Mouse (Mus musculus) MEL (cell line): ENCODE results near the gene Fgfr2. TPM values are rescaled to one million over a fixed set of nuclear protein-coding genes. Genes with fewer than 3 reads are reported as not detected.

ENCODE experiments used
- DNase-seq: peaks from one replicate; pipeline ENCODE4 v3.0.0; 2011; ENCODE audit warnings: low read depth, low spot score
- H3K27ac ChIP-seq: 2 replicates; pipeline ENCODE4 v1.5.1; 2012; ENCODE audit warnings: low read depth, mild to moderate bottlenecking, control low read depth, low read length, moderate library complexity; ENCODE audit not compliant: control insufficient read depth
- H3K27me3 ChIP-seq, 2 experiments: fragments of 150-350 bp in 1 of 2; sonication (generic) in 1 of 2; 2 replicates each; pipeline ENCODE4 v1.6.1; 2012; ENCODE audit warnings: low read length in 2 of 2, mild to moderate bottlenecking in 2 of 2, improper control_type of control experiment in 1 of 2, moderate library complexity in 1 of 2; ENCODE audit not compliant: insufficient read depth in 2 of 2, control insufficient read depth in 1 of 2
- H3K36me3 ChIP-seq, 2 experiments: 2 replicates each; pipeline ENCODE4 v1.6.1; 2012 to 2014; ENCODE audit warnings: low read length in 2 of 2, improper control_type of control experiment in 1 of 2, inconsistent platforms in 1 of 2, mild to moderate bottlenecking in 1 of 2; ENCODE audit not compliant: insufficient read depth in 2 of 2, control insufficient read depth in 1 of 2
- H3K4me1 ChIP-seq, 2 experiments: fragments of 150-350 bp in 1 of 2; sonication (generic) in 1 of 2; 2 replicates each; pipeline ENCODE4 v1.6.1; 2012; ENCODE audit warnings: low read length in 2 of 2, improper control_type of control experiment in 1 of 2, mild to moderate bottlenecking in 1 of 2; ENCODE audit not compliant: insufficient read depth in 2 of 2, control insufficient read depth in 1 of 2
- H3K4me3 ChIP-seq, 2 experiments: fragments of 150-350 bp in 1 of 2; sonication (generic) in 1 of 2; 2 replicates each; pipeline ENCODE4 v1.5.1; 2012; ENCODE audit warnings: low read depth in 2 of 2, low read length in 2 of 2, mild to moderate bottlenecking in 2 of 2, moderate library complexity in 2 of 2, control low read depth in 1 of 2, improper control_type of control experiment in 1 of 2; ENCODE audit not compliant: control insufficient read depth in 1 of 2, insufficient read depth in 1 of 2
- H3K79me2 ChIP-seq: 2 replicates; pipeline ENCODE4 v1.6.1; 2012; ENCODE audit warnings: mild to moderate bottlenecking, low read length, moderate library complexity; ENCODE audit not compliant: control insufficient read depth, poor library complexity, insufficient read depth
- H3K9ac ChIP-seq: 2 replicates; pipeline ENCODE4 v1.6.1; 2012; ENCODE audit warnings: low read depth, mild to moderate bottlenecking, control low read depth, low read length, moderate library complexity; ENCODE audit not compliant: control insufficient read depth, poor library complexity, severe bottlenecking
- H3K9me3 ChIP-seq: fragments of 150-350 bp; sonication (generic); replicated peaks from 2 replicates; pipeline ENCODE4 v1.6.1; 2012; ENCODE audit warnings: mild to moderate bottlenecking, low read length, improper control_type of control experiment, moderate library complexity; ENCODE audit not compliant: insufficient read depth
- BHLHE40 ChIP-seq: IDR thresholded peaks from 2 replicates; pipeline ENCODE4 v1.6.1; 2012; ENCODE audit warnings: low read depth, mild to moderate bottlenecking, inconsistent platforms, low read length, improper control_type of control experiment, borderline replicate concordance
- CHD1 ChIP-seq: IDR thresholded peaks from 2 replicates; pipeline ENCODE4 v1.6.1; 2012; ENCODE audit warnings: low read depth, mild to moderate bottlenecking, inconsistent platforms, low read length, improper control_type of control experiment
- CHD2 ChIP-seq: IDR thresholded peaks from 2 replicates; pipeline ENCODE4 v1.6.1; 2011; ENCODE audit warnings: low read length, improper control_type of control experiment
- CTCF ChIP-seq, 3 experiments: IDR thresholded peaks in 2 of 3; conservative IDR thresholded peaks in 1 of 3; 2 replicates each; pipeline ENCODE4 v1.5.1; 2011 to 2012; ENCODE audit warnings: low read length in 3 of 3, low read depth in 2 of 3, mild to moderate bottlenecking in 2 of 3, improper control_type of control experiment in 1 of 3, inconsistent platforms in 1 of 3, mixed read lengths in 1 of 3, moderate library complexity in 1 of 3; ENCODE audit not compliant: control insufficient read depth in 1 of 3, insufficient read depth in 1 of 3, poor library complexity in 1 of 3, severe bottlenecking in 1 of 3
- E2F4 ChIP-seq: IDR thresholded peaks from 2 replicates; pipeline ENCODE4 v1.6.1; 2011; ENCODE audit warnings: low read depth, low read length, improper control_type of control experiment, borderline replicate concordance
- GATA1 ChIP-seq: IDR thresholded peaks from 2 replicates; pipeline ENCODE4 v1.6.1; 2011; ENCODE audit warnings: low read depth, low read length, improper control_type of control experiment
- JUND ChIP-seq: IDR thresholded peaks from 2 replicates; pipeline ENCODE4 v1.6.1; 2011; ENCODE audit warnings: low read depth, mild to moderate bottlenecking, improper control_type of control experiment, low read length
- MAFK ChIP-seq: IDR thresholded peaks from 2 replicates; pipeline ENCODE4 v1.6.1; 2011; ENCODE audit warnings: low read depth, mild to moderate bottlenecking, low read length, improper control_type of control experiment, borderline replicate concordance
- MAX ChIP-seq: IDR thresholded peaks from 2 replicates; pipeline ENCODE4 v1.6.1; 2011; ENCODE audit warnings: low read length, improper control_type of control experiment
- MAZ ChIP-seq: IDR thresholded peaks from 2 replicates; pipeline ENCODE4 v1.6.1; 2012; ENCODE audit warnings: low read depth, mild to moderate bottlenecking, inconsistent platforms, low read length, improper control_type of control experiment
- MEF2A ChIP-seq: IDR thresholded peaks from 2 replicates; pipeline ENCODE4 v1.6.1; 2014; ENCODE audit warnings: low read depth, mild to moderate bottlenecking, inconsistent platforms, low read length, improper control_type of control experiment; ENCODE audit not compliant: poor library complexity, insufficient replicate concordance, severe bottlenecking; ENCODE audit errors: extremely low read depth
- MXI1 ChIP-seq: IDR thresholded peaks from 2 replicates; pipeline ENCODE4 v1.6.1; 2011; ENCODE audit warnings: mild to moderate bottlenecking, low read depth, low read length, improper control_type of control experiment
- MYB ChIP-seq: IDR thresholded peaks from 2 replicates; pipeline ENCODE4 v1.6.1; 2011; ENCODE audit warnings: mild to moderate bottlenecking, low read depth, low read length, improper control_type of control experiment
- MYC ChIP-seq: IDR thresholded peaks from 2 replicates; pipeline ENCODE4 v1.6.1; 2011; ENCODE audit warnings: low read depth, mild to moderate bottlenecking, low read length, improper control_type of control experiment, moderate library complexity
- NELFE ChIP-seq: IDR thresholded peaks from 2 replicates; pipeline ENCODE4 v1.6.1; 2011; ENCODE audit warnings: low read depth, low read length, improper control_type of control experiment
- NRF1 ChIP-seq: IDR thresholded peaks from 2 replicates; pipeline ENCODE4 v1.6.1; 2014; ENCODE audit warnings: low read depth, mild to moderate bottlenecking, inconsistent platforms, low read length, improper control_type of control experiment, moderate library complexity; ENCODE audit not compliant: poor library complexity, insufficient read depth, severe bottlenecking
- POLR2A ChIP-seq, 2 experiments: IDR thresholded peaks; 2 replicates each; pipeline ENCODE4 v1.6.1; 2011 to 2012; ENCODE audit warnings: low read length in 2 of 2, mild to moderate bottlenecking in 2 of 2, control low read depth in 1 of 2, improper control_type of control experiment in 1 of 2, low read depth in 1 of 2, moderate library complexity in 1 of 2; ENCODE audit not compliant: control insufficient read depth in 1 of 2, insufficient read depth in 1 of 2, poor library complexity in 1 of 2
- POLR2AphosphoS2 ChIP-seq: IDR thresholded peaks from 2 replicates; pipeline ENCODE4 v1.6.1; 2011; ENCODE audit warnings: low read length, improper control_type of control experiment
- POLR2AphosphoS5 ChIP-seq: IDR thresholded peaks from 2 replicates; pipeline ENCODE4 v1.6.1; 2012; ENCODE audit warnings: low read depth, borderline replicate concordance, mild to moderate bottlenecking, inconsistent platforms, low read length, moderate library complexity, mixed read lengths
- RCOR1 ChIP-seq: IDR thresholded peaks from 2 replicates; pipeline ENCODE4 v1.6.1; 2012; ENCODE audit warnings: low read depth, mild to moderate bottlenecking, inconsistent platforms, low read length, improper control_type of control experiment
- SMC3 ChIP-seq: IDR thresholded peaks from 2 replicates; pipeline ENCODE4 v1.6.1; 2011; ENCODE audit warnings: low read depth, low read length, improper control_type of control experiment
- TCF12 ChIP-seq: IDR thresholded peaks from 2 replicates; pipeline ENCODE4 v1.6.1; 2014; ENCODE audit warnings: low read depth, mild to moderate bottlenecking, inconsistent platforms, low read length, improper control_type of control experiment, moderate library complexity
- UBTF ChIP-seq: IDR thresholded peaks from 2 replicates; pipeline ENCODE4 v1.6.1; 2012; ENCODE audit warnings: low read depth, mild to moderate bottlenecking, inconsistent platforms, low read length, improper control_type of control experiment, moderate library complexity, borderline replicate concordance; ENCODE audit not compliant: insufficient read depth
- USF1 ChIP-seq: IDR thresholded peaks from 2 replicates; pipeline ENCODE4 v1.6.1; 2014; ENCODE audit warnings: low read depth, mild to moderate bottlenecking, inconsistent platforms, low read length, improper control_type of control experiment, moderate library complexity
- ZKSCAN1 ChIP-seq: IDR thresholded peaks from 2 replicates; pipeline ENCODE4 v1.6.1; 2012; ENCODE audit warnings: low read depth, mild to moderate bottlenecking, inconsistent platforms, low read length, improper control_type of control experiment, moderate library complexity
- ZNF384 ChIP-seq: IDR thresholded peaks from 2 replicates; pipeline ENCODE4 v1.6.1; 2012; ENCODE audit warnings: low read depth, mild to moderate bottlenecking, inconsistent platforms, low read length, improper control_type of control experiment
- polyA plus RNA-seq, 2 experiments: library from polyadenylated mRNA; stranded (reverse) in 1 of 2; unstranded in 1 of 2; fragments of >175 nt in 1 of 2; fragments of >200 nt in 1 of 2; gene quantifications; 2 replicates each; pipeline versions ENCODE4 v1.2.1 to v1.2.4; 2012; ENCODE audit warnings: low replicate concordance in 2 of 2, low read depth in 1 of 2; ENCODE audit not compliant: insufficient read length in 2 of 2, insufficient read depth in 1 of 2, missing spikeins in 1 of 2
- total RNA-seq: library from RNA; depleted of rRNA; stranded (reverse); fragments of 300-350 nt; gene quantifications from 2 replicates; pipeline ENCODE4 v1.2.3, GENCODE M21; 2012

Gene Fgfr2
- total and polyA plus RNA-seq, 3 experiments, result not detected

DNA sequence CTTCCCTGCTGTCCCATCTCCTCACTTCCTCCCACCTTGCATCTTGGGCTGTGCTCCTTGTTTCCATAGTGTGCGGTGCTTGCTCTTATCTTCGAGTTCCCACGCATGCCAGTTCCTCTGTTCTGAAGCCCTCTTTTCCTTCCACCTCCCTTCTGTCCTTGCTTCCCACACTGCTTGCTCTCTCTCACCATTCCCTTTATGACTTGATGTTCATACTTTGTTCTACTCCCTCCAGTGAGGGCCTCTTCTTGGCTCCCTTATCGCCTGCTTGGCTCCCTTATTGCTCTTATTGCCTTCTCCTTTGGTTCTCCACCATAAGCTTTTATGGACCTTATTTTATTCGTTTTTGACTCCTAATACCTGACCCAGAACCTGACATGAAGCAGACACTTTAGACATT is 2114.0 kb downstream of the Fgfr2 start:
- Histone ChIP-seq H3K36me3 (no peaks in the 10 kb centered on the region), H3K4me1 (no peaks in the 10 kb centered on the region), H3K27ac (no peak overlapping the region)
- no peak for TF ChIP-seq POLR2A (IDR thresholded peaks at IDR 0.05; ENCODE audit: control insufficient read depth in 1 of 2, insufficient read depth in 1 of 2, low read depth in 1 of 2, low read length in 2 of 2, poor library complexity in 1 of 2)
- no peak for TF ChIP-seq JUND
- TF ChIP-seq TCF12, result no peak
- no peak for TF ChIP-seq CHD2
- TF ChIP-seq USF1, result no peak
- TF ChIP-seq CTCF (IDR thresholded peaks at IDR 0.05 in 2 of 3, conservative IDR thresholded peaks at IDR 0.05 in 1 of 3; ENCODE audit: control insufficient read depth in 1 of 3, insufficient read depth in 1 of 3, low read depth in 2 of 3, low read length in 3 of 3, poor library complexity in 1 of 3, severe bottlenecking in 1 of 3), result no peak
- TF ChIP-seq MAZ, result no peak
- TF ChIP-seq, all 39 proteins: peak for 0
- Histone ChIP-seq H3K9ac (no peak overlapping the region), H3K9me3 (no peaks in the 10 kb centered on the region), H3K4me3 (no peak overlapping the region), H3K27me3 (no peaks in the 10 kb centered on the region), H3K79me2 (no peaks in the 10 kb centered on the region)
- DNase-seq, result no peak

DNA sequence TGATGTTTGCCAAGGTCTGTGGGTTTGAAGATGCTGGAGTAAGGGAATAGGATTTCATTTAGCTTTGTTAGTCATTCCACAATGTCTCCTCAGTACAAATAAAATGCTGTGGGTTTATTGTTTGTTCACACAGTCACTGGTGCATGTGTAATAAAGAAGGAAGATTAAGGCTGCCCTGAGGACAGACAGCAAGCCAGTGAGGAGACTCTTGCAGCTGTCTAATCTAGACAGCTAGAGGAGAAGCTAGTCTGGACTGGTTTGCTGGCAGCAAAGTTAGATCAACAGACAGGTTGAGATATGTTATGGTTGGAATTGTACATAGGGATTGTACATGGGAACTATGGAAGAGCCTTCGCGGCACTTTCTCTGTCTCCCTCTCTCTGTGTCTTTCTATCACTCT is 2115.9 kb downstream of the Fgfr2 start:
- DNase-seq, result no peak
- Histone ChIP-seq H3K27ac (no peak overlapping the region), H3K4me1 (no peaks in the 10 kb centered on the region), H3K79me2 (no peaks in the 10 kb centered on the region), H3K27me3 (no peaks in the 10 kb centered on the region), H3K36me3 (no peaks in the 10 kb centered on the region), H3K9me3 (no peaks in the 10 kb centered on the region), H3K9ac (no peak overlapping the region), H3K4me3 (no peak overlapping the region)
- TF ChIP-seq SMC3, result no peak
- no peak for TF ChIP-seq E2F4
- TF ChIP-seq ZNF384, result no peak
- TF ChIP-seq RCOR1, result no peak
- no peak for TF ChIP-seq POLR2A (IDR thresholded peaks at IDR 0.05; ENCODE audit: control insufficient read depth in 1 of 2, insufficient read depth in 1 of 2, low read depth in 1 of 2, low read length in 2 of 2, poor library complexity in 1 of 2)
- no peak for TF ChIP-seq MYC
- TF ChIP-seq MEF2A, result no peak
- TF ChIP-seq MAZ, result no peak

DNA sequence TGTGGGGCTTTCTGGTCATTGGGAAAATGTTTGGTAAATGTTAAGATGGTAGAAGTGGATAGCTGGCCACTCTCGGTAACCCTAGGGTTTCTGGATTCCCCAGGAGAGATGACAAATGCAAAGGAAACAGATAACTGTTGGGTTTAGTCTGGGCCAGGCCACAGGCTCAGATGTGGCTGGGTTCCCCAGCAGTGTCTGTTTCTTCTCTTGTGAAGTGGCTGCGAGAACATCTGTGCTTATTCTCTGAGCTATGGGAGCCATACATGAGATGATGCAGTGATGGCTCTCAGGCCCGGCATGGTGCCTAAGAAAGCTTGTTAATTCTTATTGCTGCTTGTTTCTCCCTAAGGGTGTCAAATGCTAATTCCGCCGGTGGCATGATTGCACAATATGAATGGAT is 2119.1 kb downstream of the Fgfr2 start:
- H3K27ac ChIP-seq, result no peak overlapping the region
- H3K4me1 ChIP-seq, result no peaks in the 10 kb centered on the region
- H3K27me3 ChIP-seq, result no peaks in the 10 kb centered on the region
- TF ChIP-seq CHD1, result no peak
- no peak for TF ChIP-seq MAX
- no peak for TF ChIP-seq POLR2AphosphoS2
- TF ChIP-seq MYB, result no peak
- no peak for TF ChIP-seq POLR2AphosphoS5
- TF ChIP-seq MAFK, result no peak
- TF ChIP-seq MXI1, result no peak
- no peak for TF ChIP-seq GATA1
- no peak for TF ChIP-seq UBTF
- TF ChIP-seq E2F4, result no peak
- TF ChIP-seq MAZ, result no peak
- TF ChIP-seq ZKSCAN1, result no peak
- TF ChIP-seq ZNF384, result no peak
- TF ChIP-seq BHLHE40, result no peak
- TF ChIP-seq POLR2A (IDR thresholded peaks at IDR 0.05; ENCODE audit: control insufficient read depth in 1 of 2, insufficient read depth in 1 of 2, low read depth in 1 of 2, low read length in 2 of 2, poor library complexity in 1 of 2), result no peak
- no peak for TF ChIP-seq NRF1
- TF ChIP-seq NELFE, result no peak

More for the DNA sequence above, 2119.1 kb downstream of the Fgfr2 start:
- no peak overlapping the region for H3K9ac ChIP-seq
- DNase-seq, result no peak
- H3K4me3 ChIP-seq, result no peak overlapping the region
- no peaks in the 10 kb centered on the region for H3K79me2 ChIP-seq
- no peaks in the 10 kb centered on the region for H3K9me3 ChIP-seq
- no peaks in the 10 kb centered on the region for H3K36me3 ChIP-seq
